Mouse (Mus musculus) G1E (cell line): ENCODE measurements around the gene Mup5. TPM values are rescaled to one million over a fixed set of nuclear protein-coding genes. Genes with fewer than 3 reads are reported as not detected.
A peak's percentile ranks its signal among the peaks of the same experiment; 100 is the strongest.

ENCODE experiments used
- ATAC-seq: 2 replicates; pipeline ENCODE4 v1.8.0; 2016; ENCODE audit warnings: mild to moderate bottlenecking; ENCODE audit not compliant: insufficient number of reproducible peaks, poor library complexity, low FRiP score, severe bottlenecking; ENCODE audit errors: extremely low read depth
- DNase-seq: peaks from one replicate; pipeline ENCODE4 v3.0.0; 2012; ENCODE audit warnings: low spot score
- H3K27me3 ChIP-seq: 2 replicates; pipeline ENCODE4 v1.6.1; 2012; ENCODE audit warnings: mild to moderate bottlenecking, low read length, inconsistent platforms; ENCODE audit not compliant: insufficient read depth
- H3K36me3 ChIP-seq: replicated peaks from 2 replicates; pipeline ENCODE3; 2012; ENCODE audit warnings: mild to moderate bottlenecking, inconsistent platforms
- H3K4me1 ChIP-seq: 2 replicates; pipeline ENCODE4 v1.6.1; 2012; ENCODE audit warnings: low read depth, low read length, inconsistent platforms, mixed read lengths; ENCODE audit not compliant: insufficient read depth
- H3K4me3 ChIP-seq: 2 replicates; pipeline ENCODE4 v1.5.1; 2012; ENCODE audit warnings: low read depth, mild to moderate bottlenecking, inconsistent platforms, low read length, moderate library complexity, mixed read lengths
- H3K9me3 ChIP-seq: replicated peaks from 2 replicates; pipeline ENCODE4 v1.6.1; 2012; ENCODE audit warnings: inconsistent platforms
- CTCF ChIP-seq: IDR thresholded peaks from 2 replicates; pipeline ENCODE4 v1.5.1; 2012; ENCODE audit warnings: low read depth, low read length, inconsistent platforms, mixed read lengths
- GATA1 ChIP-seq: IDR thresholded peaks from 2 replicates; pipeline ENCODE4 v1.6.1; 2012; ENCODE audit warnings: borderline replicate concordance, low read length, inconsistent platforms, mixed read lengths
- GATA2 ChIP-seq: IDR thresholded peaks from 2 replicates; pipeline ENCODE4 v1.6.1; 2012; ENCODE audit warnings: low read depth, low read length, inconsistent platforms, borderline replicate concordance
- POLR2AphosphoS5 ChIP-seq: IDR thresholded peaks from 2 replicates; pipeline ENCODE4 v1.6.1; 2012; ENCODE audit warnings: low read depth, low read length, inconsistent platforms; ENCODE audit not compliant: insufficient replicate concordance
- TAL1 ChIP-seq: conservative IDR thresholded peaks from 2 replicates; pipeline ENCODE4 v1.6.1; 2012; ENCODE audit warnings: low read depth, low read length, inconsistent platforms, mixed read lengths
- polyA plus RNA-seq: library from polyadenylated mRNA; stranded (reverse); fragments of >175 nt; gene quantifications from 2 replicates; pipeline ENCODE4 v1.2.3, GENCODE M21; 2012
- total RNA-seq, 2 experiments: library from RNA; stranded (forward) in 1 of 2; stranded (reverse) in 1 of 2; fragments of 200-1000 nt in 1 of 2; fragments of >200 nt in 1 of 2; fragmentation: Nextera tagmentation in 1 of 2; gene quantifications; 2 replicates each; pipeline ENCODE4 v1.2.3; 2014 to 2017

Gene Mup5
- total RNA-seq (2014; fragmentation: Nextera tagmentation) (not detected in 2 replicates), total RNA-seq (2017) (not detected in 2 replicates), polyA plus RNA-seq (not detected in 2 replicates)

DNA sequence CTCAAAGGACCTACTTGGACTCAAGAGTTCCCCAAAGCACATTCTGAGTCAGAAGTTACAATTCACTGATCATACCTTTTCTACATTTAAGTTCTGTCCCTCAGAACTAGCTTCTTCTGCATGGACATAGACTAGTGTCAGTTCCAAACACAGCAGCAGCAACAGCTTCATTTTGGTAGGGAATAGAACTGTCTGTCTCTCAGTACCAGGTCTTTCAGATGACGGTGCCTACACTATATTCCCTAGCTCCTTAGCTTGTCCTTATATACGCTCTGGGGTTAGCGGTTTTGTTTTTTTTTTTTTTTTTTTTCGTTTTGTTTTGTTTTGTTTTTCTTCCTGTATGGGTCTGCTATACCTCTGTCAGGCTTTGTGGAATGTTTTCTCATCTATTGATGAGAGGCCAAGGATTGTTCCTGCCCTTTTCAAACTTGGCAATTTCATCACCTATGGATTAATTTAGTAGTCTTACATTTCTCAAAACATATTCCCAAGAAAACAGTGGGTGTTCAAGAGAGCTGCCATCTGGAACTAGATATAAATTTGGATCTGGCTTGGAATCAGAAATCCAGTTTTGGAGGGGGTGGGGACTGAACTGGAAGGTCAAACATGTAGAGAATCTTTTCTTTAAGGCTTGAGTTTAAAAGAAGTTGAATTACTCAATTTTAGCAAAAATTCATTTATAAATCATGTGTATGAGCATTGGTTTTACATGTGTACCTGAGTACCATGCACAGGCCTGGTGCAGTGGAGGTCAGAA lies at the start of gene Mup5:
Mup5 (minus strand) TSS at position 282 of the 757 bp plus-strand sequence.
- DNase-seq (no peak), ATAC-seq (no peak)
- no peaks in the 10 kb centered on the region for H3K27me3 ChIP-seq
- no peaks in the 10 kb centered on the region for H3K4me1 ChIP-seq
- H3K4me3 ChIP-seq, result no peak within 1 kb of the TSS
- TF ChIP-seq TAL1 (no peak), POLR2AphosphoS5 (no peak), CTCF (no peak)
- H3K36me3 ChIP-seq, result no peaks in the 10 kb centered on the region
- peaks cover 8% of the 10 kb centered on the region for H3K9me3 ChIP-seq

GRCm38 (mm10) chr4:61858160-61858559 lies 23.1 kb upstream of the Mup5 start:
- Histone ChIP-seq H3K36me3 (no peaks in the 10 kb centered on the region), H3K27me3 (no peaks in the 10 kb centered on the region), H3K9me3 (peaks cover 14% of the 10 kb centered on the region), H3K4me3 (no peak overlapping the region), H3K4me1 (no peaks in the 10 kb centered on the region)
- DNase-seq (no peak), ATAC-seq (no peak)
- TF ChIP-seq TAL1 (no peak), CTCF (peak; percentile 45), GATA2 (no peak)

- no peak overlapping the region for H3K4me3 ChIP-seq
- DNase-seq (no peak), ATAC-seq (no peak)
- H3K27me3 ChIP-seq, result no peaks in the 10 kb centered on the region
- TF ChIP-seq GATA2 (no peak), TAL1 (no peak), POLR2AphosphoS5 (no peak), CTCF (no peak), GATA1 (no peak)
- no peaks in the 10 kb centered on the region for H3K36me3 ChIP-seq
- H3K4me1 ChIP-seq, result no peaks in the 10 kb centered on the region
- H3K9me3 ChIP-seq, result peaks cover 22% of the 10 kb centered on the region
Measured at GRCm38 (mm10) chr4:61855831-61856698, 21.0 kb upstream of the Mup5 start.

- TF ChIP-seq CTCF (no peak), TAL1 (no peak), GATA1 (no peak), GATA2 (no peak), POLR2AphosphoS5 (no peak)
- no peak overlapping the region for H3K4me3 ChIP-seq
- no peaks in the 10 kb centered on the region for H3K36me3 ChIP-seq
- ATAC-seq (no peak), DNase-seq (no peak)
- no peaks in the 10 kb centered on the region for H3K27me3 ChIP-seq
- peaks cover 23% of the 10 kb centered on the region for H3K9me3 ChIP-seq
- no peaks in the 10 kb centered on the region for H3K4me1 ChIP-seq
Measured at GRCm38 (mm10) chr4:61855344-61855743, 20.3 kb upstream of the Mup5 start.

DNA sequence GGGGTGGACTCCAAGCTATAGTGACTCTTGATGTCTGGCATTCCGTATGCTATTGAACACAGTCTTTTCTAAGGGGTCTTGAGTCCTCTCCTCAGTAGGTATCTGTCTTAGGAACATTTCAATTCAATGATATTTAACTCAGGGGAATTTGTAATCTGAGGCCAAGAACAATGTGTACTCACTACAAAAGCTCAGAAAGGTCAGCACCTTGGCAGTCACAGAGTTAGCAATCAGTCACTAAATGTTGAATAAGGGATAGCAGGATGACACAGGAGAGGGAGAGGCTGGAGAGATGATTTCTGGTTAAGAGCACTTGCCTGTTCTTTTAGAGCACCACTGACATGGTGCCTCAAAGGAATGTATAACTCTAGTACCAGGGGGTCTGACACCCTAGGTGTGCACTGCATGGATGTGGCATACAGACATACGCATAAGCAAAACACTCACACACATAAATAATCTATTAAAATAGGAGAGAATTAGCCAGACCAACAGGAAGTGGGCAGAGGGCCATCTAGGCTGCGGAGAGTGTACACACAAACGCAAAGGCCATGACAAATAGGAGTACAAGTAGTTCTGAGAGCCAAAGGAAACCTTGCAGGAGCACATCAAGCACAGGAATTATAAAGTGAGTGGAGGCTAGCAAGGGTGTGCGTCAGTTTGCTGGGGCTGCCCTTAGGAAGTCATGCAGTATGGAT lies 9.9 kb upstream of the Mup5 start:
- DNase-seq (no peak), ATAC-seq (no peak)
- Histone ChIP-seq H3K9me3 (peaks cover 17% of the 10 kb centered on the region), H3K36me3 (no peaks in the 10 kb centered on the region), H3K4me1 (no peaks in the 10 kb centered on the region), H3K27me3 (no peaks in the 10 kb centered on the region), H3K4me3 (no peak overlapping the region)
- TF ChIP-seq CTCF (no peak), TAL1 (no peak), GATA2 (no peak), POLR2AphosphoS5 (no peak), GATA1 (no peak)

DNA sequence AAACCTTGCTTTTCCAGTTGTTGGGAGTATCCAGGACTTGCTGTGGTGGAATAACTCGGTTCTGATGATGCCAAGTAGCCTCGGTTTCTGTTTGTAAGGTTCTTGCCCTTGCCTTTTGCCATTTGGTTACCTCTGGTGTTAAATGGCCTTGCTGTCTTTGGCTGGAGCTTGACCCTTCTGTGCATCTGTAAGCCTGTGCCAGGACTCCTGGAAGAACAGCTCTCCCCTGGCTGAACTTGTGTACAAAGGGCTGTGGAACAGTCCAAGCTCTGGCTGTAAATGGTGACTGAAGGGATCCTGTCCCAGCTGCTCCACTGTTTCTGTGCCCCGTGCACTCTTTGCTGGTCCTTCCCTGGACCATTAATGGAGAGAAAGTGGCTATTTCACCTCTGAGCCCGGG lies 5.8 kb downstream of the Mup5 start:
- ATAC-seq, result no peak
- no peak overlapping the region for H3K4me3 ChIP-seq

More for the DNA sequence above, 5.8 kb downstream of the Mup5 start:
- no peaks in the 10 kb centered on the region for H3K27me3 ChIP-seq
- no peaks in the 10 kb centered on the region for H3K36me3 ChIP-seq
- peaks cover 21% of the 10 kb centered on the region for H3K9me3 ChIP-seq
- DNase-seq, result no peak
- no peak for TF ChIP-seq GATA1
- TF ChIP-seq GATA2, result no peak
- TF ChIP-seq CTCF, result no peak
- TF ChIP-seq TAL1, result no peak
- TF ChIP-seq POLR2AphosphoS5, result no peak
- H3K4me1 ChIP-seq, result no peaks in the 10 kb centered on the region
